Mouse (Mus musculus): ENCODE measurements around the gene Hk1. TPM values are rescaled to one million over a fixed set of nuclear protein-coding genes. Genes with fewer than 3 reads are reported as not detected.
"Not testable (repeated sequence)": the region's sequence is repeated elsewhere in the genome, so short reads cannot be mapped to it uniquely, and the experiment has no call there.

Gene Hk1
- total RNA-seq, 2 experiments from 2014 or later: 6.1 to 7.8 TPM

DNA sequence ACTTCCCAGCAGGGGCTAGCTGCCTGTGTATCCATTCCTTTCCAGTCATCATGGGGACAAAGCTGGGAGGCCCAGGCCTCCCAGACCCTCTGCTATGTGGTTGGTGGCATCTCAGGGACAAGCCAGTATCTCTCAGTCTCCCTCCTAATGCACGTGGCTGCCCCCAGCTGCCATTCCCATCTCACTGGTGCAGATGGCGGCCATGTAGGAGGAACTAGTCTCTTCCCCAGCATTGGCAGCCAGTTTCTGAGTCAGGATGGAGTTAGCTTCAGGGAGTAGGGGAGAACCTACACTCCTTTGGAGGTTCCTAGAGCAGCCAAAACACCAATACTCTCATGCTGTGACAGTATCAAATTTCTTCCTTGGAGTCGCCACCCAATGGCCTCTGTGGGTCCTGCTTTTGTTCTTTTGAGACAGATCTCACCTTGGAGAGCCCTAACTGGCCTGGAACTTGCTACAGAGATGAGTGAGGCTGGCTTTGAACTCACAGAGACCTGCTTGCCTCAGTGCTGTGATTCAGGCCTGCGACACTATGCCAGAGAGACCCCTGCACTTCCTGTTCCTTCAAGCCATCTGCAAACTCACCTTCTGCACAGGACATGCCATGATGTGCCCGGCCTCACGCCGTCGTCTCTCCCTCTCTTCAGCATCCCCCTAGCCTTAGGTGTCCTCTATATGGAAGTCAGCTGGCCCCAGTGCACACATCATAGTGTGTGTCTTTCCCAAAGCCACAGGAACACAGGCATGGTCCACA, 52.7 kb downstream of the Hk1 start:
- no peak for DNase-seq
- intact Hi-C loops (cut with DNase I): no loop called here

DNA sequence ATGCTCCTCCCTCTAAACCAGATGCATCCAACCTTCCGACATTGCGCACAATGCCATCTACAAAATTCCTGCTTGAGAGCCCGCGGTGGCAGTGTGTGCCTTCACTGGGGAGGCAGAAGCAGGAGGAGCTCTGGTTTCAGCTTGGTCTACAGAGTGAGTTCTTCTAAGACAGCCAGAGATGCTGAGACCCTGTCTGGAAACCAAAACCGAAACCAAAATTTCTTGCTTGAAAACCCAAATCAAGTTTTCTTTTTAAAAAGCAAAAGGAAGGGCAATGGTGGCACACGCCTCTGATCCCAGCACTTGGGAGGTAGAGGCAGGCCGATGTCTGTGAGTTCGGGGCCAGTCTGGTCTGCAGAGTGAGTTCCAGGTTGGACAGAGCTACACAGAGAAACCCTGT, 53.7 kb downstream of the Hk1 start:
- intact Hi-C loops (cut with DNase I): no loop called here
- DNase-seq: no peak

DNA sequence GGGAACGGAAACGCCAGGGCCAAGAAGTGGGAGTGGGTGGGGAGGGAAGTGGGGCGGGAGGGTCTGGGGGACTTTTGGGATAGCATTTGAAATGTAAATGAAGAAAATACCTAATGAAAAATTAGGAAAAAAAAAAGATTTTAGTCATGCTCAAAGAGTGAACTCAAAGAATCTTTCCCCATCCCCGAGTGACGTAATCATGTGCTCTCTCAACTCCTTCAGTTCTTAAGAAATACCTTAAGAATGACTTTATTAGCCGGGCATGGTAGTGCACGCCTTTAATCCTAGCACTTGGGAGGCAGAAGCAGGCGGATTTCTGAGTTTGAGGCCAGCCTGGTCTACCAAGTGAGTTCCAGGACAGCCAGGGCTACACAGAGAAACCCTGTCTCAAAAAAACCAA, 56.9 kb downstream of the Hk1 start:
- intact Hi-C loops (cut with DNase I); DNase-seq: not testable (repeated sequence)

DNA sequence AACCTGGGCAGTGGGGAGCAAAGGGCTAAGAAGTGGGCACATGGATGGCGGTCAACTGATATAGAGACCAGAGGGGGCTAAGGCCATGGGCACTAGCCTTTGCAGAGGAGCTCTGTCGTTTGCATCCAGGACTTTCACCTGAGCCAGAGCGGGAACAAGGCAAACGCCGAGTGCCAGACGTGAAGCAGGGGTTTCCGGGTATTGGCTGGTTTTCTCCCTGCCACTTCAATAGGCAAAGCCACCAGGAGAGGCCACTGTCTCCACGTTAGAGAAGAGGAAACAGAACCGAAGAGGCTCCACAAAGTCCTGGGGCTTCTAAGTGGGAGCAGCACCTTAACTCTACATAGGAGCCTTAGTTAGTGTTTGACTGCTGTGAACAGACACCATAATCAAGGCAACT, 58.3 kb downstream of the Hk1 start:
- DNase-seq: no peak
- intact Hi-C loops (cut with DNase I): no loop called here

DNA sequence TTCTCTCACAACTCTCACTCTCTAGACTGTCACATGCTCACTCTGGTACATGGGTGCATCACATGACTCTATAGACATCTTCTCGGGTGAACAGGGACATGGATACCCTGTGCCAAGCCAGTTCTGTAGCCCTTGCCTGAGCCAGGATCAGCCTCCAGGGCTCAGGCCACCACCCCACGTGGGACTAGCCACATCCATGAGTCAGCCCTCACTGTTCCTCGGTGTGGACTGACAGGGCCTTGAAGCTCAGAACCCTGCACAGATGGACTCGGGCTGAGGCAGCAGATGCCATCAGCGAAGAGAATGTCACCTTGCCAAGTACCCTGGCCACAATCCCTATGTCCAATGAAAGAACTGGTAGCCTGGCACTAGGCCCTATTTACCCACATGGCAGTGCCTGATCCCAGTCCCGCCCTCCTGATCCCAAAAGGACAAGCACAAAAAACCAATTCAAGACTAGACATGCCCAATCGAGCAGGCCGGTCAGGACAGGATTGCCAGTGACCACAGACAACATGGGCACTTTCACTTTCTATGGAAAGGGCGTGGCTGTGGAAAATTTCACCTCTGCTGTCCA, 59.2 kb downstream of the Hk1 start:
- intact Hi-C loops (cut with DNase I): no loop called here
- DNase-seq: no peak

GRCm38 (mm10) chr10:62319154-62319553, 60.6 kb downstream of the Hk1 start:
- intact Hi-C loops (cut with DNase I): no loop called here
- DNase-seq: no peak

DNA sequence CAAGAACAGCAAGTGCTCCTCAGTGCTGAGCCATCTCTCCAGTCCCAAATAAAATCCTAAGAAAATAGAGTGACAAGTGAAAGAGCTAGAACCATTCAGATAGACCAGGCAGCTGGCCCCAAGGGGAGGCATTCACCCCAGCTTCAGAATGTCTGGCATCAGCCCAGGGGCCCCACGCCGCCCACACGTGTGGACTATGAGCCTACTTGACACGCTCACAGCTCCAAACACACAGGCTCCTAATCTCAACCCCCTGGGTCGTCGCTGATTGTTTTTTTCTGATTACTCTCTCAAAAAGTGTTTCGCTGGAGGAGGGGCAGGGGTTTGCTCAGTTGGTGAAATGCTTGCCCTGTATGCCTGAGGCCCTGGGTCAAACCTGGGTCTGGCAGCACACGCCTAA, 63.2 kb downstream of the Hk1 start:
- DNase-seq: no peak
- intact Hi-C loops (cut with DNase I): no loop called here

DNA sequence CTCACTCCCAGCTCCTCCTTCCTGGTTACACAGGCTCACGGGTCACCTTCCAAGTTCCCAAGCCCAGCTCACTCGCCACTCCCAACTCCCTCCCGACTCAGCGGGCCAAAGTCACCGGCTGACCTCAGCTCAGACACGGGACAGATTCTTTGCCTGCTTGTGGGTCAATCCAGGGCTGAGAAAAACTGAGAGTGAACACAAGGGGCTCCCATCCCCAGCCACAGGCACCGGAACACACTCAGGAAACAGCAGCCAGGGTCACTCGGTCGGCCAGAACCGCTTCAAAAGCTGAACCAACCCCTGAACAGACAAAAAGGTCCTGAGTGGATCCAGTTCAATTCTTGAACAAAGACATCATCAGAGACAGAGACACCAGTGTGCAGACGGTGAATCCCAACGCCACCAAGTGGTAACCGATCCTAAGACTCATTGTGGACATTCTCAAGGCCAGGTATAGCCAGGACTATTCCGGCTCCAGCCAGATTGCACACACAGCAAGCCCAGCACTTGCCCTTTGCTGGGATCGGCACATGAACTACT, 65.8 kb downstream of the Hk1 start:
- intact Hi-C loops (cut with DNase I): no loop called here
- no peak for DNase-seq

- intact Hi-C loops (cut with DNase I): no loop called here
- DNase-seq: no peak
Measured at GRCm38 (mm10) chr10:62313140-62313539, 66.6 kb downstream of the Hk1 start.

- intact Hi-C loops (cut with DNase I): no loop called here
- peak in 1 of 2 experiments; percentile 55 for DNase-seq
Measured at GRCm38 (mm10) chr10:62311464-62311863, 68.2 kb downstream of the Hk1 start.

DNA sequence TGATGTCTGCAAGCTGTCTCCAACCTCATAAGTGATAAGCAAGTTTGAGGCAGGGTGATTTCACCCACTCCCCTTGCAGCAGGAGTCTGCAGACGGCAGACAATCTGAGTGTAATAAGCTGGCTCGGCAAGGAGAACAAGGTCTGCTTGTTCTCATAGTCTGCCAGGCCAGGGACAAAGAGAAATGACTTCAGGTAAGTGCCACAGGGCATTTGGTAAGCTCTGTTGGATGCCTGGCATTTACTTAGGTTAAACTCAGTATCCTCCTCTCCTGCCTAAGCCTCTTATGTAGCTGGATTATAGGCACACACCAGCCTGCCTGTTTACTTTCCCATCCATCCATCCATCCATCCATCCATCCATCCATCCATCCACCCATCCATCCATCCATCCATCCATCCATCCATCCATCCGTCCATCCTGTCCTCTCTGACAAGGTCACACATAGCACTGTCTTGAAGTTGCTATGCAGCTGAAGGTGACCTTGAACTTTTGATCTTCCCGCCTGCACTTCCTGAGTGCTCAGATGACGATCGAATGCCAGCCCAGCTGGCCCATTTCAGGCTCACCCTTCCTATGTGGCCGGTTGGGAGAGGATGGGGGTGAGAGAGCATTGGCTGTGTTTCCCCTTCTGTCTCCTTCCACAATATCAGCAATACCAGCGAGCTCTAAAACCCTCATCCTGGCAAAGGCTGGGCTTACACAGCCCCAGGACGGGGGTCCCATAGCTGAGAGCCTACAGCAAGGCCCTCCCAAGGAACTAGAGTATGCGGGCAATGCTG, 69.3 kb downstream of the Hk1 start:
- intact Hi-C loops (cut with DNase I): no loop called here

GRCm38 (mm10) chr10:62309593-62309992, 70.1 kb downstream of the Hk1 start:
- intact Hi-C loops (cut with DNase I): no loop called here
- DNase-seq: no peak

More for the DNA sequence above, 69.3 kb downstream of the Hk1 start:
- no peak for DNase-seq

DNA sequence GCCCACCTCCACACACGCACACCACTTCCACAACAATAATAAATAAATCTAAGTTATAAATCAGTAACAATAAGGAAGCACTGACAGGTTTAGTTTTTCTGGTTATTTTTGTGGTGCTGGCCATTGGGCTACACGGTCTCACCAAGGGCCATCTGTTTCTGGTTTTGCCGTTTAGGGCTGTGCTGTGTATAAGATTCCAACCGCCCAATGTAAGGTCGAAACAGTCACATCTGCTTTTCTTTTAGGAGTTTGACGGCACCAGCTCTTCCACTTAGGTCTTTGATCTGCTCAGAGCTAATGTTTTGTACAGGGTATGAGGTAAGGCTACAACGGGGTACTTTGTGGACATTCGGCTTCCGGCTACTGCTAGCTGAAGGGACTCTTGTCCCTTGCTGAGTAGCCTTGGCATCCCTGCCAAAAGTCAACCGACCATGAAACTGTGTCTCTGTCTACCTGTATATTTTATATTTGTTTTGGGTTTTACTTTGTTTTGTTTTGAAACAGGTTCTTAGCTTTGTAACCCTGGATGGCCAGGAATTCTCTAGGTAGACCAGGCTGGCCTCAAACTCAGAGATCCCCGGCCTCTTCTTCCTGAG, 70.7 kb downstream of the Hk1 start:
- intact Hi-C loops (cut with DNase I): no loop called here

DNA sequence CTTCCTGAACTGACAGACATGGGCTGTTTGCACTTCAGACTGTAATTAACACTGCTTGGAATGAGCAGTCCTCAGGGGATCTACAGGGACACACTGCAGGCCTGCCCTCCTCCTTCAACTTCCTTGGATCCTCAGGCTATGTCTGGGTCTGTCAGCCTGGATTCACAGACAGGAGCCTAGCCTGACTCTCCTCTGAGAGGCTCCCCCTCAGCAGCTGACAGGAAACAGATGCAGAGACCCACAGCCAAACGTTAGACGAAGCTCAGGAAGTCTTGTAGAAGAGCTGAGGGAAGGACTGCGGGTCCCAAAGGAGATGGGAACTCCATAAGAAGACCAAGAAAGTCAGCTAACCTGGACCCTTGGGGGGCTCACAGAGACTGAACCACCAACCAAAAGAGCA, 73.2 kb downstream of the Hk1 start:
- no peak for DNase-seq
- intact Hi-C loops (cut with DNase I): no loop called here

More for the DNA sequence above, 70.7 kb downstream of the Hk1 start:
- no peak for DNase-seq

GRCm38 (mm10) chr10:62305090-62305489, 74.6 kb downstream of the Hk1 start:
- no peak for DNase-seq
- intact Hi-C loops (cut with DNase I): no loop called here

GRCm38 (mm10) chr10:62300006-62300827, 79.5 kb downstream of the Hk1 start:
- intact Hi-C loops (cut with DNase I): no loop called here

DNA sequence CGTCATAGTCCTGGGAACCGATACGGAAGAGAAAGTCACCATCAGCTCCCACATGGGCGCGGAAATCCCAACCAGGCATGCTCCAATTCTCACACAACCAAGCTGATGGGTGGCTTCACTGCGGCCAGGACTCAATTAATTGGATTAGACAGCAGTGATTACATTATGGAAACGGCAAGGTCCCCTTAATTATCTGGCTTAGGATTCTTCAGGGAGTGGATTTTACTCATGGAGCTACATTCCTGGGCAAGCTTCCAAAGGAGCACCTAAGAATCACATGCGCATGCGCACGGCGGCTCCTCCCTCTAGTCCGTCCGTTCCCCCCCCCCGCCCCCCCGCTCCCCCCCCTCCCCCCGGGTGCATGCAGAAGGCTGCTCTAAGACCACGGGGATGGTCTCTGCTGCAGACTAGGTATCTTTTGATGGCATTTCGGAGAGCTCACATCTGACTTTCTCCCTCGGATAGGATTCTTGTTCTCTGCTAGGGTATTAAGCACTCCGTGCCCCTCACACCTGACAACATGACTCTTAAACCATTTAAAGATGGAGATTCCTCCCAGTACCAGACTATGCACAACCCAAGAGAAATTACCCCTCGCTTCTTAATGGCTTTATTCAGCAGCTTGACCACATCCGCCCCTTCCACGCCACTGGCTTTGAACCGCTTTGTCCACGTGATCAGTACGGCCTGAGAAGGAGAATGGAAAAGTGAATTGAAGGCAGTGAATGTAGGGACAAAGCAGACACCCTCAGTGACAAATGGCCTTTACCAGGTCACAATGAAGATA, 83.4 kb downstream of the Hk1 start:
- DNase-seq: no peak
- intact Hi-C loops (cut with DNase I): no loop called here

More at GRCm38 (mm10) chr10:62300006-62300827, 79.5 kb downstream of the Hk1 start:
- DNase-seq: peak in 1 of 2 experiments; percentile 37

- intact Hi-C loops (cut with DNase I): no loop called here
- DNase-seq: no peak
Measured at GRCm38 (mm10) chr10:62294112-62294511, 85.6 kb downstream of the Hk1 start.

DNA sequence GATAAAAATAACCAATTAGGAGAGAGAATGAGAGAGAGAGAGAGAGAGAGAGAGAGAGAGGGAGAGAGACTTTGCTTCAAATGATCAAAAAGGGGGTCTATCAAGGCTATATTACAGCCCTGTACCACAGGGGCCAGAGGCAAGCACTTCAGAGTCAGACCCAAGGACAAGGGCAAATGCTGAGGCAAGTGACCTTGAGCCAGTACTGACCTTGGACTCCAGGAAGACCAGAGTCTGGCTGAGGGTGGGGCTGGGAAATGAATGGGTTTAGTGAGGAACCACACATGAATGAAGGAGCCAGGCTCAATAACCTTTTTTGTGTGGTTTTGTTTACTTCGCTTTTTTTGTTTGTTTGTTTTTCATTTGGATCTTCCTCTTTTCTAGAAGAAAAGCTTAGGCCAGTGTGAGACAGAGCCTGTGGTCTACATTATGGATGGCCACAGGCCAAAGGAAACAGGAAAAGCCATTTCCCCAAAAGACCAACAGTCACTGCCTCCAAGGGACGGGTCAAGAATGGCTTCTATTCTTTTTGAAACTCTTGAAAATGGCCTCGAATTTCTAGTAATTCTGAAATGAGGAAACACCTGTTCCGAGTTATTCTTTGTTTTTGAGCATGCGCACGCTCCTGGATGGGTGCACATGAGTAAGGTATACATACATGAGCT, 92.1 kb downstream of the Hk1 start:
- no peak for DNase-seq
- intact Hi-C loops (cut with DNase I): no loop called here
